Mouse (Mus musculus): ENCODE results near the gene Dchs2.

DNA sequence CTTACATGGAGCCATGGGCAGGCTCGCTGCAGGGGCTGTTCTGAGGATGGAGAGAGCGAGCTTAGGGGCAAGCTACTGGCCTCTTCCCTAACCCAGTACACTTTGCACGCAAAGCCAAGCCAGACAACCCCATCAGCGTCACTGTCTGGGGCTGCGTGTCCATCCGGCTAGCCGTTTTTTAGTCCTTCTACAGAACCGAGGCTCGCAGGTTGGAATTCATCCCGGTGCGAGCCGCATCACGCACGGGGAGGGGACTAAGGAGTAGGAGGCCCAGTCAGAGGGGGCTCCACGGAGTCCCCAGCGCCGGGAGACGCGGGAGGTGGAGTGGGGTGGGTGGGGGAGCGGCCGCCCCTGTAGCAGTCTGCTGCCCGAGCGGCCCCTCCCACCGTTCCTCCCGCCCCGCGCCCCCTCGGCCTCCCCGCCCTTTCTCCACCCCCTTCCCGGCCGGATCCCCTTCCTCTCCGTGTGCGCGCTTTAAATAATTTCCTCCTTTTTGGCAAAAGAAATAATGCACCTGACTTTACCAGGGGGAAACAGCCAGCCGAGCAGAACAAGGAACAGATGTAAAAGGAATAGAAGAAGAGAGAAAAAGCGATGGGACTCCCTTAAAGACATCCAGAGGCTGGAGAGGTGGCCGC is 541 bp upstream of the Dchs2 start:
- TF ChIP-seq CTCF (conservative IDR thresholded peaks at IDR 0.05 in 1 of 2, IDR thresholded peaks at IDR 0.05 in 1 of 2; ENCODE audit: low read depth in 2 of 2, low read length in 2 of 2) (no peak), MAZ (IDR thresholded peaks at IDR 0.05; ENCODE audit: low read depth, low read length) (no peak), ETS1 (conservative IDR thresholded peaks at IDR 0.05; ENCODE audit: low read depth, low read length) (no peak), UBTF (IDR thresholded peaks at IDR 0.05; ENCODE audit: low read depth, low read length) (no peak), MAFK (IDR thresholded peaks at IDR 0.05; ENCODE audit: insufficient replicate concordance, low read length) (no peak), POLR2A (IDR thresholded peaks at IDR 0.05; ENCODE audit: low read depth, low read length) (no peak)

All from CH12.LX (cell line).